In genomic region chr2:84183624-84184287, GRCm38 (mm10) we compare ENCODE assay signal across 12 mouse cellular contexts.
DNase-seq lines count a peak whose midpoint lies in the region; ATAC-seq and TF ChIP-seq lines count a peak whose summit lies in the region.
"Had no signal": no experiment of that assay in that cellular context is flagged by ENCODE, and none has a peak within 500 bp of the region (broad histone marks: within the 10 kb centered on the region; RNA-seq: fewer than 3 reads in every experiment).

No protein-coding gene starts in this region.

- H3K27me3 ChIP-seq in hindbrain, embryonic 15.5 days = no peaks in the 10 kb centered on the region
- no peaks in the 10 kb centered on the region for H3K27me3 ChIP-seq in hindbrain, embryonic 13.5 days
- H3K27me3 ChIP-seq in forebrain, postnatal 0 days (ENCODE audit: insufficient read depth, low read length) = no peaks in the 10 kb centered on the region; the same call in 1 of the 2 replicates
- H3K27me3 ChIP-seq: embryonic facial prominence, embryonic 12.5 days; neural tube, embryonic 12.5 days had no signal

- ATAC-seq in hindbrain, embryonic 15.5 days (ENCODE audit: low FRiP score, low read depth) = no peak
- ATAC-seq in hindbrain, embryonic 13.5 days (ENCODE audit: low FRiP score) = no peak
- ATAC-seq in forebrain, postnatal 0 days = no peak

- no peaks in the 10 kb centered on the region for H3K36me3 ChIP-seq in hindbrain, embryonic 15.5 days
- H3K36me3 ChIP-seq in hindbrain, embryonic 13.5 days = no peaks in the 10 kb centered on the region
- H3K36me3 ChIP-seq in forebrain, postnatal 0 days (ENCODE audit: insufficient read depth) = no peaks in the 10 kb centered on the region
- H3K36me3 ChIP-seq: embryonic facial prominence, embryonic 12.5 days; neural tube, embryonic 12.5 days had no signal

- H3K27ac ChIP-seq in hindbrain, embryonic 15.5 days (replicated peaks) = 0 out of 2 replicates have a peak overlapping the region, but pooled peaks have one; percentile 21
- no peak overlapping the region for H3K27ac ChIP-seq in hindbrain, embryonic 13.5 days
- 0 out of 2 replicates have a peak overlapping the region, but pooled peaks have one; percentile 13 for H3K27ac ChIP-seq in brown adipose tissue, adult 24 weeks (replicated peaks; ENCODE audit: low read depth, low read length)
- no peak overlapping the region for H3K27ac ChIP-seq in forebrain, postnatal 0 days (ENCODE audit: low read depth, low read length)
- H3K27ac ChIP-seq: embryonic facial prominence, embryonic 12.5 days; liver, embryonic 14.5 days; neural tube, embryonic 12.5 days had no signal

- H3K9me3 ChIP-seq in hindbrain, embryonic 15.5 days = no peaks in the 10 kb centered on the region
- no peaks in the 10 kb centered on the region for H3K9me3 ChIP-seq in hindbrain, embryonic 13.5 days
- no peaks in the 10 kb centered on the region for H3K9me3 ChIP-seq in forebrain, postnatal 0 days (ENCODE audit: low read length)
- H3K9me3 ChIP-seq: embryonic facial prominence, embryonic 12.5 days; neural tube, embryonic 12.5 days had no signal

- no peak overlapping the region for H3K4me2 ChIP-seq in hindbrain, embryonic 15.5 days
- H3K4me2 ChIP-seq in hindbrain, embryonic 13.5 days = no peak overlapping the region
- no peak overlapping the region for H3K4me2 ChIP-seq in forebrain, postnatal 0 days (ENCODE audit: low read depth)
- H3K4me2 ChIP-seq: embryonic facial prominence, embryonic 12.5 days; neural tube, embryonic 12.5 days had no signal

- no peak for TF ChIP-seq CTCF in forebrain, postnatal 0 days (IDR thresholded peaks at IDR 0.05; ENCODE audit: low read depth)

- intact Hi-C loops in heart, postnatal 10 days (cut with DNase I) = loop anchor here (2.0 to 5.0 kb wide), 3 partner anchors 65 to 241 kb away; partner anchors contain the start of gene Calcrl

- 0 out of 2 replicates have a peak, but pooled peaks cover 4% of the 10 kb centered on the region for H3K4me1 ChIP-seq in hindbrain, embryonic 15.5 days (replicated peaks)
- H3K4me1 ChIP-seq in hindbrain, embryonic 13.5 days (replicated peaks) = peaks cover 8% of the 10 kb centered on the region; the same call in 1 of the 2 replicates
- H3K4me1 ChIP-seq in brown adipose tissue, adult 24 weeks (ENCODE audit: control insufficient read depth, insufficient read depth, insufficient read length, low read length) = peaks cover 4% of the 10 kb centered on the region; the same call in 1 of the 2 replicates
- H3K4me1 ChIP-seq in forebrain, postnatal 0 days (ENCODE audit: insufficient read depth) = no peaks in the 10 kb centered on the region
- H3K4me1 ChIP-seq: embryonic facial prominence, embryonic 12.5 days; neural tube, embryonic 12.5 days had no signal

- H3K9ac ChIP-seq in hindbrain, embryonic 15.5 days = no peak overlapping the region
- no peak overlapping the region for H3K9ac ChIP-seq in hindbrain, embryonic 13.5 days
- H3K9ac ChIP-seq in forebrain, postnatal 0 days = no peak overlapping the region
- H3K9ac ChIP-seq: embryonic facial prominence, embryonic 12.5 days; liver, embryonic 14.5 days; neural tube, embryonic 12.5 days had no signal

- peak; percentile 10 to 25 for DNase-seq in heart, postnatal 10 days
- peak; percentile 11 for DNase-seq in lung, postnatal 10 days
- no peak for DNase-seq in B cell, adult 2 months
- DNase-seq in gastrocnemius, adult 8-10 months (ENCODE audit: low spot score in 2 of 2) = no peak
- no peak for DNase-seq in forebrain, postnatal 0 days
- DNase-seq: spleen, adult 18-20 months had no signal

- 41% methylated on average over 5 of the region's 5 CpGs for WGBS in hindbrain, embryonic 15.5 days
- 47% methylated on average over 5 of the region's 5 CpGs for WGBS in hindbrain, embryonic 13.5 days
- WGBS in forebrain, postnatal 0 days = 11% methylated on average over 5 of the region's 5 CpGs

- no peak overlapping the region for H3K4me3 ChIP-seq in hindbrain, embryonic 15.5 days
- H3K4me3 ChIP-seq in hindbrain, embryonic 13.5 days = no peak overlapping the region
- no peak overlapping the region for H3K4me3 ChIP-seq in brown adipose tissue, adult 24 weeks (ENCODE audit: insufficient read depth, low read depth, low read length)
- H3K4me3 ChIP-seq in forebrain, postnatal 0 days (ENCODE audit: low read depth, low read length) = no peak overlapping the region
- H3K4me3 ChIP-seq: embryonic facial prominence, embryonic 12.5 days; neural tube, embryonic 12.5 days had no signal

Comparison
In these comparisons a context has a peak if more than half of its experiments do, and no peak if none do; other contexts are left out.
1. H3K27ac ChIP-seq: peak in hindbrain, embryonic 15.5 days (single experiment) and brown adipose tissue, adult 24 weeks (single experiment); none in hindbrain, embryonic 13.5 days (single experiment) and forebrain, postnatal 0 days (single experiment).
2. DNase-seq: peak in heart, postnatal 10 days (2 of 2) and lung, postnatal 10 days (single experiment); none in B cell, adult 2 months (0 of 2), gastrocnemius, adult 8-10 months (0 of 2) and forebrain, postnatal 0 days (single experiment).